Mouse (Mus musculus) gonadal fat pad, adult 2 months (tissue): Measurements from ENCODE around the gene Filip1. TPM values are rescaled to one million over a fixed set of nuclear protein-coding genes. Genes with fewer than 3 reads are reported as not detected.

Source experiments
- DNase-seq: peaks from one replicate; pipeline ENCODE4 v3.0.0-alpha.2; 2012; ENCODE audit warnings: low read depth
- polyA plus RNA-seq: library from polyadenylated mRNA; depleted of rRNA; stranded (reverse); fragments of >200 nt; gene quantifications from 2 replicates; pipeline ENCODE4 v1.2.3, GENCODE M21; 2012; rRNA removed

The Filip1 gene
- polyA plus RNA-seq, 1 experiment: 5.3 TPM

- DNase-seq: no peak
Measured at GRCm38 (mm10) chr9:79765329-79765728, 247.3 kb downstream of the Filip1 start.

Other genes starting within 250 kb of the Filip1 start
- 33.3 and 59.6 TPM in 2 replicates for gene Tmem30a, start 219.3 kb downstream of the Filip1 start, polyA plus RNA-seq
- 10.0 and 23.0 TPM in 2 replicates for gene Senp6, start 54.1 kb upstream of the Filip1 start, polyA plus RNA-seq
- 39.5 and 54.6 TPM in 2 replicates for gene Myo6, start 152.2 kb upstream of the Filip1 start, polyA plus RNA-seq